Mouse (Mus musculus) left cerebral cortex, postnatal 10 days (tissue): Measurements from ENCODE around the gene Prkag2. TPM values are rescaled to one million over a fixed set of nuclear protein-coding genes. Genes with fewer than 3 reads are reported as not detected.
"Not testable (repeated sequence)": the region's sequence is repeated elsewhere in the genome, so short reads cannot be mapped to it uniquely, and the experiment has no call there.

Experiments used
- DNase-seq, 2 experiments: peaks; one replicate each; pipeline ENCODE4 v3.0.0; 2021 to 2022; ENCODE audit warnings: low spot score in 2 of 2, mixed read lengths in 1 of 2; ENCODE audit errors: extremely low spot score in 1 of 2
- intact Hi-C: fragments of 180-260 bp; cut with DNase I; formaldehyde crosslinking; loops from one replicate; pipeline ENCODE4 v1.15.1; 2025
- total RNA-seq, 2 experiments: library from RNA; stranded (reverse); gene quantifications; 2 replicates each; pipeline ENCODE4 v1.2.3; 2021

Gene Prkag2
- total RNA-seq, 2 experiments from 2014 or later: 125 to 129 TPM

GRCm38 (mm10) chr5:25088633-25089032, 11.8 kb downstream of the Prkag2 start:
- no peak for DNase-seq
- intact Hi-C loops: no loop called here

- no peak for DNase-seq
- intact Hi-C loops: no loop called here
Measured at GRCm38 (mm10) chr5:25088111-25088510, 12.3 kb downstream of the Prkag2 start.

DNA sequence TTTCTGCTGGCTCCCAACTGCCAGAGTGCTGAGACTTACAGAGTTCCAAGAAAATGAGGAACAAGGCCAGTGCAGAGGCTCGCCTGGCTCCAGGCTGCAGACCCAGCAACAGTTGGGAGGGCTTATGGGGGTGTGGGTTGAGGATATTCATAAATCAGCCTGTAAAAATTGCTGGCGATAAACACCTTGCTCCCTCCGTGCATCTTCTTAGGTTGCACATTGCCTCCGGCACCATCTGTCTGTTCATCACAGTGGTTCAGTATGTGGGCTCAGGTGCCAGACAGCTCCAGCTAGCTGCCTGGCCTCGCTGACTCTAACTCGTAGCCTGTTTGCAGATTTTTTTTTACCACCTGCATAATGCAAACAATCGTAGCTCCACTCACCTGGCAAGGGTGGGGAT, 13.4 kb downstream of the Prkag2 start:
- no peak for DNase-seq
- intact Hi-C loops: no loop called here

DNA sequence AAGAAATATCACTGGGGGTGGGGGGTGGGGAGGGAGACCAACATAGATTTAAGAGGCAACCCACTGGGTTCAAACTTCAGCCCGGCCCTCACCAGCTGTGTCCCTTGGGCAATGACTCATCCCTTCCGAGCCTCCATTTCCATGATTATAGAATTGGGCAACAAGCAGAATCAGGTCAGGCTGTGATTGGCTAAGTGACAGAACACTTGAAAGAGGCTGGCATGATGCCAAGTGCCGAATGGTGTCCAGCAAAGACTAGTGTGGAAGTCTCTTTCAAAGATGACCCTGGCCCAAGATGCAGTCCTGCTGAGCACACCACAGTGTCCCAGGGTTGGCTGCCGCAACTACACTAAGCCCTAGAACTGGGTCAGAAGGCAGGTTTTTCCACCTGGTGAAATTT, 14.2 kb downstream of the Prkag2 start:
- DNase-seq: peak; percentile 77 to 85
- intact Hi-C loops: no loop called here

DNA sequence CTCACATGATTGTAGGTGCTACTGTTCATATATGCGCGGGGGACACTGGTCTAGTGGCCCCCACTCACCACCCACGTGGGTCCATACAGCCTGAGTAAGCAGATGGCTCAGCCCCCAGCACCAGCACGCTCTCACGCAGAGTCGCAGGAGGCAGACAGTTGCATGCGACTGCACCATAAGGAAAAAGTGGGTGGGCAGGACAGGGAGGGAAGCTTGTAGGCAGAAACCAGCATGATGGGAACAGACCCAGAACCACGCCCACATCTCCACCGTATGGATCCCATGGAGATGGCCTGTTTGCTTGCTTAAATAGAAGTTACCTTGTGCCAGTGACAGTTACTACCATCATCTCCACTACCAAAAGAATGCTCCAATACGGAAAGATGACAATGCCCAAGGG, 15.3 kb downstream of the Prkag2 start:
- intact Hi-C loops: no loop called here
- DNase-seq: peak; percentile 49 to 57

GRCm38 (mm10) chr5:25083816-25084215, 16.6 kb downstream of the Prkag2 start:
- intact Hi-C loops: loop anchor here (5.0 kb wide), 1 partner anchor 57 kb away; no protein-coding TSS in a partner anchor
- DNase-seq: no peak

DNA sequence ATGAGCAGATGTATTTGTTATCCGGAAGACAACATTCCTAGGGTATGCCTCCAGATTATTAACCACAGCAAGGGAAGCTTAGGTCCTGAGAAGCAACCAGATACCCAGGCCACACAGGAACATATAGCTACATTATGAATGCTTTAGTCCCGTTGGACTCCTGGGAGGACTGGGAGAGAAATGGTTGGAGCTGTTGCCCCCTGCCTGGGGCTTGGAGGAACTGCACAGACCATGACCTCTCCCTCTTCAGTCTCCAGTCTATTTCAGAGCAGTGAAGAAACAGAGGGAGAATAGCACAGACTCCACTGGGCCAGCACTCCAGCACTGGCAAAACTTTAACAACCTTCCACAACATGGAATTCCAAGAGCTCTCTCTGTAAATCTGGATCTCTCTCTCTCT, 17.9 kb downstream of the Prkag2 start:
- intact Hi-C loops: loop anchor here (5.0 kb wide), 1 partner anchor 55 kb away; no protein-coding TSS in a partner anchor
- no peak for DNase-seq

- intact Hi-C loops: loop anchor here (5.0 kb wide), 1 partner anchor 54 kb away; no protein-coding TSS in a partner anchor
- DNase-seq: no peak
Measured at GRCm38 (mm10) chr5:25081545-25081944, 18.9 kb downstream of the Prkag2 start.

DNA sequence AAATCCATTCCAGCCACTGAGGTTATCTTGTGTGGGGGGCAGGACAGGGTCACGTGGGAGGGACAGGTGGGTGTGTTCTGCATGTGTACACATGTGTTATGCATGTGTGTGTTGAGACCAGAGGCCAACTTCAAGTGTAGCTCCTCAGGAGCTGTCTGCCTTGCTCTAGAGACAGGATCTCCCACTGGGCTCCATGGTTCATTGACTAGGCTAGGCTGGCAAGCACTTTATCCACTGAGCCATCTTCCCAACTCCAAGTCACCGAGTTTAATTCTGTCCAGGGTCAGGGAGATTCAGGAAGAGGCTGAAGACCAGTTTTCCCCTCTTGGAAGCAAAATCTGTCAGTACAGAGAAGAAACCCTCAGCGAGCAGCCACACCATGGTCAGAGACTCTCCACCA, 19.4 kb downstream of the Prkag2 start:
- intact Hi-C loops: loop anchor here (5.0 kb wide), 1 partner anchor 54 kb away; no protein-coding TSS in a partner anchor
- DNase-seq: no peak

GRCm38 (mm10) chr5:25080438-25080945, 19.9 kb downstream of the Prkag2 start:
- peak in 1 of 2 experiments; percentile 60 for DNase-seq
- intact Hi-C loops: loop anchor here (5.0 kb wide), 1 partner anchor 53 kb away; no protein-coding TSS in a partner anchor

- intact Hi-C loops: loop anchor here (5.0 kb wide), 1 partner anchor 53 kb away; no protein-coding TSS in a partner anchor
- DNase-seq: no peak
Measured at GRCm38 (mm10) chr5:25079766-25080265, 20.6 kb downstream of the Prkag2 start.

DNA sequence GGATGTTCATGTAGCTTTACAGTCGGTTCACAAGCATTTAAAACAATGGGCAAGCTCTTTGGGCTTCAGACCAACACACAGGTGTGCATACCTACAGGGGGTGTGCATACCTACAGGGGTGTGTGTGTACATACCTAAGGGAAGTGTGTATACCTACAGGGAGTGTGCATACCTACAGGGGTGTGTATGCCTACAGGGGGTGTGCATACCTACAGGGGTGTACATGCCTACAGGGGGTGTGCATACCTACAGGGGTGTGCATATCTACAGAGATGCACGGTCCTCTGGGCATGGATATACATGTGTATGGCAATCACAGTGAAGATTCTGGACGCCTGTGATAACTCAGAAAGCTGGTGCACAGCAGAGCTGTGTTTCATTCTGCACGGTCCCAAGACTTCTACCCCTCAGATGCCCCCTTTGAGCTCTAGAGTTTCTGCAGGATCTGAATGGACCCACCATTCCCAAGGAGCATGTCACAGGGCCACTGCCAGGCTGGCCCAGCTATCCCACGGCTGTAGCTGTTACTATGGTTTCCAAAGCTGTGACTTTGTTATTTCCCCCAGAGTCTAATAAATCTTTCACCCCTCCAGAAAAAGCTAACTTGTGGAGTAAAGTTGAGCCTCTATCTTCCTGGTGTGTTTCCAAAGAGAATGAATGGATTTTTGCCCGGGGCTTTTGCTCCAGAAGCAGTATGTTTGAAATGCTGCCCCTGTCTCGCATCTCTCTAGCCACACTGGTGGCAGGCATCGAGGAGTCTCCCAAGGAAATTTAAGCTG, 22.4 kb downstream of the Prkag2 start:
- intact Hi-C loops: no loop called here
- no peak for DNase-seq

- intact Hi-C loops, DNase-seq: not testable (repeated sequence)
Measured at GRCm38 (mm10) chr5:25077258-25077657, 23.2 kb downstream of the Prkag2 start.

DNA sequence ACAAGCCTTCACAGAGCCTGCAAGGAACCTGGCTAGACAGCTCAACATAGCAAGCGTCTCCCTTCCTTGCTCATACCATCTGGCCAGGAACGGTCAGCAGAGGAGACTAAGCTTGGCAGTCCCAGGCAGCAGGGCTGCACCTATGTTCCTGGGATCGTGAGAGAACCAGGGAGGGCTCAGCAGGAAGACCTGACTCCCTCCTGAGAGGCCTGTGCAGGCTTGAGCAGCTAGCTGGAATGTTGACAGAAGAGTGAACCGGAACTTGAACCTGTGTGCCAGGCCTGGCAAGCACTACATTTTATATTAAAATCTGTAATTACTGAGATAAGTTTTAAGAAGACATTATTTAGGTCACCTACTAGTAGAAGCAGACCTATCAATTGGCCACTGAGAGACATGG, 24.8 kb downstream of the Prkag2 start:
- no peak for DNase-seq
- intact Hi-C loops: no loop called here

- intact Hi-C loops: no loop called here
- DNase-seq: no peak
Measured at GRCm38 (mm10) chr5:25069815-25070214, 30.6 kb downstream of the Prkag2 start.

DNA sequence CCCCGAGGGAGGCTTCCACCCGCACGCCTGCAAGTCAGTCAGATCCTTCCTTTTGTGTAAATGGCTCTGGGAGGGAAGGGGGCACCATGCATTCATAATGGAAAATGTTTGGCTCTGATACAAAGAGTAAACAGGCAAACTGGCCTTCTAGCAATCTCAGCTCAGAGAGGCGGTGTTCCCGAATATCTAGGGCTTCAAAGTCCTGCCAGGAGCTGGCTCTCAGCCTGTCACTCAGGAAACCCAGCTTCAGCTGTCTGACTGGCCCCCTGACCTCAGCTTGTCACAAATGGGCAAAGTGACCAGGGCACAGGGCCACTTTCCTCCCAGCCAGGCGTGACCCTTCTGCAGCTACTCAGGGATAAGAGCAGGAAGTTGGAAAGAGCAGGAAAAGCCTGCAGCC, 33.3 kb downstream of the Prkag2 start:
- intact Hi-C loops: no loop called here
- peak in 1 of 2 experiments; percentile 69 for DNase-seq

DNA sequence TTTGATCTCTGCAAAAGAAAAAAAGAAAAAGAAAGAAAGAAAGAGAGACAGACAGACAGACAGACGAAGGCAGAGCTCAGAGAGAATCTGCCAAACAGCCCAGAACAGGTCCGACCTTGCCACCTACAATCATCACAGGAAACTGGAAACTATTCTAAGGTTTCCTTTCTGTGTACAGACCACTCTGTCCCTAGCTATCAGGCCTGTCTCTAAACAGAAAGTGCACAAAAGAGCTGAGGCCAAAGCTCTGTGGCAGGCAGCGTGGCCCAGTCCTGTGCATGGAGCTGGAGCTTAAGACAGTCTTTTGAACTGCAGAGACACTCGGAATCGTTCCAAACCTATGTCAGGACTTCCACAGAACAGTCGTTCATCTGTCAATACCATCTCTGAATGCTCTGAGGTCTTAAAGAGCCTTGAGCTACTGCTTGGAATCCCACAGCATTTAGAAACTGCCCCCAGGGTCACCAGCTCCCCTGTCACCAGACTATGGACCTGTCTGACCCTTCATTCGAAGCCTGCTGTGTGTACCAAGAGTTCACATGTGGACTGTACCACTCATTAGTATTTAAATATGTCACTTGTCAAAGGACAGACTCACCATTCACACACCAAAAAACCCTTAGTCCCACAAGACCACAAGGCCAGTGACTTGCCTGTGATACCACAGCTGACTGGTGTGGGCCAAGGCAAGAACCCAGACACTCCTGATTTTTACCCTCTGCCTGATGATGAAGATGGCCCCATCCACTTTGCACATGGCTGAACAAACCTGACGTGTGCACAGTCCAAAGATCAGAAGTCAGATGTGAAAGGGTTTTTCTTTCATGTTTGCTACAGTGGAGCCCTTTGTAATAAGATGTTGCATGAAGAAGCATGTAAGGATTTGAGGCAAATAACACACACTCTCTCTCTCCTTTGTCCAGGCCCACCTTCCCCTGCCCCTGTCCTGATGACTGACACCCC, 35.9 kb downstream of the Prkag2 start:
- intact Hi-C loops: no loop called here

DNA sequence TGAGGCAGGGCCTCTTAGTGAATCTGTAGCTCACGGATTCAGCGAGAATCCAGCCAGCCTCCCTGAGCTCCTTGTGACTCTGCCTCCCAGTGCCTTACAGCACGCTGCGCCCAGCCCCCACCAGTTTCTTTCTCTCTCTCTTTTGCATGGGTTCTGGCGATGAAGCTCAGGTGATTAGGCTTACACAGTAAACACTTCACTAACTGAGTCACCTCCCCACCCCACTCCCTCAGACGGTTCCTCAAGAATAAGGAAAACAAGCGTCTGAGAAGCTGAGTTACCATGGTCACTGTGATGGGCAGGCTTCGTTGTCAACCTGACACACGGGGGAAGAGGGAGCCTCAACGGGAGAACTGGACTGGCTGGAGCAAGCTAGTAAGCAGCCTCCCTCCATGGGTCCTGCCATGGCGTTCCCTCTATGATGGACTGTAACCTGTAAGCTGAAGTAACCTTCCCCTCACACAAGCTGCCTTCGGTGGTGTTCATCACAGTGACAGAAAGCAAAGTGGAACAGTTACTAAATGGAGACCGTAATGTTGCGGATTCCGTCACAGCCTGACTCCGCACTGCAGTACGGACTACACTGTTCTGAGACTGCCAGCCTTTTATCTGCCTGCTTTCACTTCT, 37.8 kb downstream of the Prkag2 start:
- intact Hi-C loops: no loop called here
- DNase-seq: no peak

More for the DNA sequence above, 35.9 kb downstream of the Prkag2 start:
- no peak for DNase-seq
